Mouse (Mus musculus) C2C12 (cell line): Measurements from ENCODE around the gene Cfap221.

ENCODE experiments used
- CTCF ChIP-seq: IDR thresholded peaks from one replicate; pipeline ENCODE4 v1.5.1; 2011; ENCODE audit not compliant: control insufficient read depth, insufficient read depth, insufficient read length
- MAX ChIP-seq: IDR thresholded peaks from one replicate; pipeline ENCODE4 v1.6.1; 2011; ENCODE audit warnings: mild to moderate bottlenecking, control low read depth
- MYOD1 ChIP-seq: IDR thresholded peaks from one replicate; pipeline ENCODE4 v1.6.1; 2011; ENCODE audit warnings: low read depth; ENCODE audit not compliant: control insufficient read depth, insufficient read length
- MYOG ChIP-seq: IDR thresholded peaks from one replicate; pipeline ENCODE4 v1.6.1; 2011; ENCODE audit not compliant: control insufficient read depth, insufficient read length; ENCODE audit errors: extremely low read depth
- USF1 ChIP-seq: IDR thresholded peaks from one replicate; pipeline ENCODE4 v1.6.1; 2011; ENCODE audit warnings: low read depth, mild to moderate bottlenecking, control low read depth, moderate library complexity

GRCm38 (mm10) chr1:119950086-119950485 lies 46.9 kb downstream of the Cfap221 start:
- TF ChIP-seq USF1 (no peak), MYOD1 (no peak), CTCF (no peak), MYOG (no peak), MAX (no peak)
